Mouse (Mus musculus): ENCODE data around the gene Ank2. TPM values are rescaled to one million over a fixed set of nuclear protein-coding genes. Genes with fewer than 3 reads are reported as not detected.
A peak's percentile ranks its signal among the peaks of the same experiment; 100 is the strongest.

The Ank2 gene
- total RNA-seq, 2 experiments from 2014 or later, result 56.9 to 95.8 TPM

- DNase-seq, result no peak
Measured at GRCm38 (mm10) chr3:127019109-127019508, 480.0 kb downstream of the Ank2 start.

- no peak for DNase-seq
Measured at GRCm38 (mm10) chr3:127017523-127017922, 481.6 kb downstream of the Ank2 start.

DNA sequence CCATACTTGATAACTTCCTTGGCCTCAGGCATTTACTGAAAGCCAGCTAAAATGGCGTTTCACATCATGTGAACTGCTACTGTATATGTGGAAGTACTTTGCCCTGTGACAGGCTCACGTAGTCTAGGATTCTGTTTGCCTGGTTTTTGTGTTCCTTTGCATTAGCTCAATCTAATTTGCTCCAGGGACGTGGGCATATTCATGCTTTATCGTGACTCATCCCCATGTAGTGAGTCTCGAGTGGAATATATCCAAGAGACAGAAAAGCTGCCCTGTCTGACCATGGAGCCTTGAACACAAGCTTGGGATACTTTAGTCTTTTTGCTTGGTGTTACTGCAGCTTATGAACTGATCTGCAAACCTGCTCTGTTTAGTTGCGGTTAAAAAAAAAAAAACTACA, 483.6 kb downstream of the Ank2 start:
- no peak for DNase-seq

GRCm38 (mm10) chr3:127015175-127015574, 484.0 kb downstream of the Ank2 start:
- DNase-seq, result no peak

GRCm38 (mm10) chr3:127013976-127014375, 485.2 kb downstream of the Ank2 start:
- DNase-seq, result no peak

- DNase-seq, result peak; percentile 56
Measured at GRCm38 (mm10) chr3:127012525-127012924, 486.6 kb downstream of the Ank2 start.

GRCm38 (mm10) chr3:127005898-127006673, 493.1 kb downstream of the Ank2 start:
- DNase-seq, result no peak

DNA sequence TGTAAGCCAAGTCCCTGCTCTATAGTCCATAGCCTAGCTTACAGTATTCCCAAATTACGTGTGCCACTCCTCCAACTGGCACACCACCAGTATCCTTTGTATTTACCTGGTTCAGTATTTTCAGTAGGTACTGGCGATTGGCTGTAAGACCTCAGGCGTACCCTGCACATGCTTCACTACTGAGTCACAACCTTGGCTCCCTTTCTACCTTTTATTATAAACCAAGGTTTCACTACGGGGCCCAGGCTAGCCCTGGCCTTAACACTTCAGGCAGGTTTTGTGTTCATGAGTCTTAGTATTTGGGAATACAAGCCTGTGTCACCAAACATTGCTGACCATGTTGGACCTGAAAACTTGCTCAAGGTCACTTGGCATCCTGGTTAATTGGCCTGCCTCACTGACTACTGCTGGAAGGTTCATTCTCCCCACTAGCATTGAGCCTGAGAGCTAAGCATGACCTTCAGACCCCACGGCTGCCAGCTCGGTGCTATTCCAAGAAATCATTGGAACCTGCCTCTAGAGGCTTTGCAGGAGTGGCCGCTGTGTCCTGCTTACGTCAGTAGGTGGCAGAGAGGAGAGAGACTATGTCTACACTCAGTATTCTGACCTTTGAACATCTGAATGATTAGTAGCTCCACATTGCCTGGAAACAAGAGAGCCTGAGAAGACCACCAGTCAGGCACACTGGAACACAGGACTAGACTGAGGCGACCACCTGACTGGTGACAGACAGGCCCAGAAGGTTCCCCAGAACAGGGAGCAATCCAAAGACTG, 494.1 kb downstream of the Ank2 start:
- DNase-seq, result peak; percentile 60

GRCm38 (mm10) chr3:127003946-127004345, 495.2 kb downstream of the Ank2 start:
- no peak for DNase-seq

GRCm38 (mm10) chr3:126998742-126999112, 500.4 kb downstream of the Ank2 start:
- no peak for DNase-seq

GRCm38 (mm10) chr3:126998008-126998741, 501.0 kb downstream of the Ank2 start:
- no peak for DNase-seq

- DNase-seq, result no peak
Measured at GRCm38 (mm10) chr3:126997391-126998007, 501.7 kb downstream of the Ank2 start.

DNA sequence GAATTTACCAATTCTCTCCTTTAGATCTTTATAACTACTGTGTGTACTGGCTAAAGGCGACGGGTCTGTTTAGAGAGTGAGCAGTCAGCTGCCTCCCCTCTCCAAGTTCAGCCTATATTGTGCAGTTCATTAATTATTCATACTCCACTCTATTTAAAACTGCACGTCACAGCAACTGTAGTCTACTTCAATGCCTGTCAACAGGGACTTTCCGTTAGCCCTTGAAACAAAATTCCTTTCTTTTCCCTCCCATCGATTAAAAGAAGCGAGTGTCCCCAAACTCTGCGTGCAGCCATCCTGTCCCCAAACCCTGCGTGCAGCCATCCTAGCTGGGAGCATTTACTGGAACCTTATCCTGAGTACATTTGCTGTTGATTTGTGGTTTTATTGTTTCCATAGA, 502.4 kb downstream of the Ank2 start:
- no peak for DNase-seq

- peak; percentile 24 for DNase-seq
Measured at GRCm38 (mm10) chr3:126995970-126996369, 503.2 kb downstream of the Ank2 start.

DNA sequence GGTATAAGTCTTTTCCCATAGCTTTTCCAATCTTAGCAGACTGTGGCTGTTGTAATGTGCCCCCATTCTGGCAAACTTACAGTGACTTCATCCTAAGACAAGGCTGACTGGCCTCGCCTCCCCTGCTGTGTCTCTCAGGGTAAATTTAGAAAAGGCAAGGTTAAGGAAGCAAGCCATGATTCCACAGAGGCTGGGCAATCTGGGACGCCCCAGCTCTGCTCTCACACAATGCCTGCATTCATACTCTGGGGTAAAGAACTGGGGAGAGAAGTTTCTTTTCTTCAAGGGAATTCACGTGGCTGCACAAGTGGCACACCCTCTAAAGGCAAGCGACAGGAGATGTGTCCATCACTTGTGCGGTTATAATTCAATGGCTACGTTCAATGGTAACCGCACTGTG, 505.0 kb downstream of the Ank2 start:
- no peak for DNase-seq

GRCm38 (mm10) chr3:126989936-126990335, 509.2 kb downstream of the Ank2 start:
- peak; percentile 66 for DNase-seq

- no peak for DNase-seq
Measured at GRCm38 (mm10) chr3:126986687-126987086, 512.5 kb downstream of the Ank2 start.

DNA sequence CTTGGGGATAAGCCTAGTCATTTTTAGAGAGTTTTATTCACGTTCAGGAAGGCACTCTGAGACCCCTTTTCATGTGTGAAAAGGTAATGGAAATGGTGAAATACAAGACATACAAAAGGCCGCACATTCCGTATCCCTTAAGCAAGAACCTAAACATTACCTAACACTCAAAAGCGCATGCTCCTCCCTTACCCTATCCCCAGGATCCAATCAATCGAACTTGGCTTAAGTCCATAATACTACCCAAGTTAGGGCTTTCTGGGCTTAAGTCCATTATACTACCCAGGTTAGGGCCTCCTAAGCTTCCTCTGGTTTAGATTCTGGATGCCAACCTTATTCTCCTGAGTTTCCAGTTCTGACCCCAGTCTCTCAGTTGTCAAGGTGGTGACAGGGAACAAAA, 516.3 kb downstream of the Ank2 start:
- no peak for DNase-seq

- DNase-seq, result no peak
Measured at GRCm38 (mm10) chr3:126981163-126981562, 518.0 kb downstream of the Ank2 start.

- DNase-seq, result no peak
Measured at GRCm38 (mm10) chr3:126979635-126980034, 519.5 kb downstream of the Ank2 start.

DNA sequence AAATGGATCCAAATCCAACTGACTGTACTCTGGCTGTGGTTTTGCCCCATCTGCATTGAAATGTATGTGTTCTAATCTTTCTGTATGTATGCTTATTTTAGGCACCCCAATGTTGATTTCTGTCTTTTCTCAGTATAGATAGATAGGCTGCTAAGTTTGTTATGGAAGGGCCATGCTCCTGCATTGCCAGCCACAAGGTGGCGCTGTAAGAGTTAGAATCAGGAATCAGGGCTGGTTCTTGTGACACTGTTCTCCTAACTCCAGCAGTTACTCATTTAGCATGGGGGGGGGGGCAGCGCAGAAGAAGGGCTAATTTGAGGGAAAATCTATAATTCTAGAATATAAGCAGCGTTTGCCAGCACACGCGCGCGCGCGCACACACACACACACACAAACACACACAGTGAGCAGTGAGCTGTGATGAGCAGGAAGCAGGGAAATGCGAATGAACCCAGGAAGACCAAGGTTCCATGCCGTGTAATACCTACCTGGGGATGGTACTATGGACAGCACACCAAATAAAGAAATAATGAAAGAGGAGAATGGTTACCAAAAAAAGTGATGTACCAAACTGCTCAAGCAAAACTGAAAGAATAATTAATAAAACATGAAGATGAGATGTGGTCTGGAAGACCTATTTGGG, 520.3 kb downstream of the Ank2 start:
- DNase-seq, result peak; percentile 83

- DNase-seq, result no peak
Measured at GRCm38 (mm10) chr3:126977399-126977798, 521.8 kb downstream of the Ank2 start.
